Mouse (Mus musculus): Measurements from ENCODE around the gene Nipsnap3a. TPM values are rescaled to one million over a fixed set of nuclear protein-coding genes. Genes with fewer than 3 reads are reported as not detected.

The Nipsnap3a gene
- polyA plus RNA-seq, 1 experiment from 2014 or later, result not detected

Other genes with a start within 250 kb of the Nipsnap3a start
- gene Olfr275, start 174.7 kb upstream of the Nipsnap3a start, polyA plus RNA-seq (2015; fragmentation: Nextera tagmentation; extraction: Ambion mirVana), result not detected in 2 replicates
- gene Olfr273, start 130.0 kb upstream of the Nipsnap3a start, polyA plus RNA-seq (2015; fragmentation: Nextera tagmentation; extraction: Ambion mirVana), result not detected in 2 replicates
- gene Olfr272, start 70.1 kb upstream of the Nipsnap3a start, polyA plus RNA-seq (2015; fragmentation: Nextera tagmentation; extraction: Ambion mirVana), result not detected in 2 replicates
- not detected in 2 replicates for gene Olfr270, start 24.7 kb upstream of the Nipsnap3a start, polyA plus RNA-seq (2015; fragmentation: Nextera tagmentation; extraction: Ambion mirVana)
- 86.2 and 96.8 TPM in 2 replicates for gene Nipsnap3b, start 22.6 kb downstream of the Nipsnap3a start, polyA plus RNA-seq (2015; fragmentation: Nextera tagmentation; extraction: Ambion mirVana)
- 4.8 and 4.9 TPM in 2 replicates for gene Abca1, start 170.6 kb downstream of the Nipsnap3a start, polyA plus RNA-seq (2015; fragmentation: Nextera tagmentation; extraction: Ambion mirVana)

Measured in stomach, embryonic 15.5 days (tissue).